Mouse (Mus musculus): ENCODE measurements around the gene Mt3. TPM values are rescaled to one million over a fixed set of nuclear protein-coding genes. Genes with fewer than 3 reads are reported as not detected.
A peak's percentile ranks its signal among the peaks of the same experiment; 100 is the strongest.
"Not testable (repeated sequence)": the region's sequence is repeated elsewhere in the genome, so short reads cannot be mapped to it uniquely, and the experiment has no call there.

The Mt3 gene
- polyA plus RNA-seq, 1 experiment, result 158 TPM

- DNase-seq (ENCODE audit: low read depth), result peak; percentile 65
Observed at GRCm38 (mm10) chr8:94122711-94123468, 29.5 kb upstream of the Mt3 start.

GRCm38 (mm10) chr8:94127711-94128110 lies 24.7 kb upstream of the Mt3 start:
- no peak for TF ChIP-seq POLR2A (IDR thresholded peaks at IDR 0.05; ENCODE audit: borderline replicate concordance, extremely low read depth, insufficient read depth, insufficient read length, poor library complexity, severe bottlenecking)
- TF ChIP-seq CTCF (IDR thresholded peaks at IDR 0.05; ENCODE audit: borderline replicate concordance, extremely low read depth, insufficient read depth, insufficient read length), result no peak
- peak; percentile 87 for DNase-seq (ENCODE audit: low read depth)

More at GRCm38 (mm10) chr8:94122711-94123468, 29.5 kb upstream of the Mt3 start:
- no peak for TF ChIP-seq POLR2A (IDR thresholded peaks at IDR 0.05; ENCODE audit: borderline replicate concordance, extremely low read depth, insufficient read depth, insufficient read length, poor library complexity, severe bottlenecking)
- TF ChIP-seq CTCF (IDR thresholded peaks at IDR 0.05; ENCODE audit: borderline replicate concordance, extremely low read depth, insufficient read depth, insufficient read length), result no peak

GRCm38 (mm10) chr8:94129133-94129789 lies 23.1 kb upstream of the Mt3 start:
- no peak for TF ChIP-seq POLR2A (IDR thresholded peaks at IDR 0.05; ENCODE audit: borderline replicate concordance, extremely low read depth, insufficient read depth, insufficient read length, poor library complexity, severe bottlenecking)
- TF ChIP-seq CTCF (IDR thresholded peaks at IDR 0.05; ENCODE audit: borderline replicate concordance, extremely low read depth, insufficient read depth, insufficient read length), result no peak
- peak; percentile 62 for DNase-seq (ENCODE audit: low read depth)

- DNase-seq (ENCODE audit: low read depth), result no peak
- TF ChIP-seq CTCF (IDR thresholded peaks at IDR 0.05; ENCODE audit: borderline replicate concordance, extremely low read depth, insufficient read depth, insufficient read length) (no peak), POLR2A (IDR thresholded peaks at IDR 0.05; ENCODE audit: borderline replicate concordance, extremely low read depth, insufficient read depth, insufficient read length, poor library complexity, severe bottlenecking) (no peak)
Observed at GRCm38 (mm10) chr8:94130126-94130525, 22.3 kb upstream of the Mt3 start.

- no peak for DNase-seq (ENCODE audit: low read depth)
- TF ChIP-seq POLR2A (IDR thresholded peaks at IDR 0.05; ENCODE audit: borderline replicate concordance, extremely low read depth, insufficient read depth, insufficient read length, poor library complexity, severe bottlenecking) (no peak), CTCF (IDR thresholded peaks at IDR 0.05; ENCODE audit: borderline replicate concordance, extremely low read depth, insufficient read depth, insufficient read length) (no peak)
Observed at GRCm38 (mm10) chr8:94132096-94132495, 20.3 kb upstream of the Mt3 start.

- not testable (repeated sequence) for DNase-seq (ENCODE audit: low read depth)
Observed at GRCm38 (mm10) chr8:94134601-94135000, 17.8 kb upstream of the Mt3 start.

- TF ChIP-seq POLR2A (IDR thresholded peaks at IDR 0.05; ENCODE audit: borderline replicate concordance, extremely low read depth, insufficient read depth, insufficient read length, poor library complexity, severe bottlenecking), result no peak
- no peak for TF ChIP-seq CTCF (IDR thresholded peaks at IDR 0.05; ENCODE audit: borderline replicate concordance, extremely low read depth, insufficient read depth, insufficient read length)
- DNase-seq (ENCODE audit: low read depth), result no peak
Observed at GRCm38 (mm10) chr8:94135556-94135955, 16.9 kb upstream of the Mt3 start.

GRCm38 (mm10) chr8:94136192-94136591 lies 16.2 kb upstream of the Mt3 start:
- TF ChIP-seq POLR2A (IDR thresholded peaks at IDR 0.05; ENCODE audit: borderline replicate concordance, extremely low read depth, insufficient read depth, insufficient read length, poor library complexity, severe bottlenecking) (no peak), CTCF (IDR thresholded peaks at IDR 0.05; ENCODE audit: borderline replicate concordance, extremely low read depth, insufficient read depth, insufficient read length) (no peak)
- no peak for DNase-seq (ENCODE audit: low read depth)

- DNase-seq (ENCODE audit: low read depth), result no peak
- TF ChIP-seq POLR2A (IDR thresholded peaks at IDR 0.05; ENCODE audit: borderline replicate concordance, extremely low read depth, insufficient read depth, insufficient read length, poor library complexity, severe bottlenecking), result no peak
- no peak for TF ChIP-seq CTCF (IDR thresholded peaks at IDR 0.05; ENCODE audit: borderline replicate concordance, extremely low read depth, insufficient read depth, insufficient read length)
Observed at GRCm38 (mm10) chr8:94136933-94137332, 15.5 kb upstream of the Mt3 start, which contains the start of gene Mt4. TSS of gene Mt4 (plus strand) at chr8:94137197.

- no peak for DNase-seq (ENCODE audit: low read depth)
- TF ChIP-seq POLR2A (IDR thresholded peaks at IDR 0.05; ENCODE audit: borderline replicate concordance, extremely low read depth, insufficient read depth, insufficient read length, poor library complexity, severe bottlenecking) (no peak), CTCF (IDR thresholded peaks at IDR 0.05; ENCODE audit: borderline replicate concordance, extremely low read depth, insufficient read depth, insufficient read length) (no peak)
Observed at GRCm38 (mm10) chr8:94140266-94140795, 12.1 kb upstream of the Mt3 start.

- peak; percentile 53 for DNase-seq (ENCODE audit: low read depth)
- TF ChIP-seq CTCF (IDR thresholded peaks at IDR 0.05; ENCODE audit: borderline replicate concordance, extremely low read depth, insufficient read depth, insufficient read length), result no peak
- no peak for TF ChIP-seq POLR2A (IDR thresholded peaks at IDR 0.05; ENCODE audit: borderline replicate concordance, extremely low read depth, insufficient read depth, insufficient read length, poor library complexity, severe bottlenecking)
Observed at GRCm38 (mm10) chr8:94148236-94148635, 4.2 kb upstream of the Mt3 start.

- DNase-seq (ENCODE audit: low read depth), result no peak
- TF ChIP-seq POLR2A (IDR thresholded peaks at IDR 0.05; ENCODE audit: borderline replicate concordance, extremely low read depth, insufficient read depth, insufficient read length, poor library complexity, severe bottlenecking) (no peak), CTCF (IDR thresholded peaks at IDR 0.05; ENCODE audit: borderline replicate concordance, extremely low read depth, insufficient read depth, insufficient read length) (no peak)
Observed at GRCm38 (mm10) chr8:94150925-94151324, 1.5 kb upstream of the Mt3 start.

Measured in brain, embryonic 14.5 days (tissue).